Mouse (Mus musculus): ENCODE measurements around the gene Mfsd6.

The Mfsd6 gene

DNA sequence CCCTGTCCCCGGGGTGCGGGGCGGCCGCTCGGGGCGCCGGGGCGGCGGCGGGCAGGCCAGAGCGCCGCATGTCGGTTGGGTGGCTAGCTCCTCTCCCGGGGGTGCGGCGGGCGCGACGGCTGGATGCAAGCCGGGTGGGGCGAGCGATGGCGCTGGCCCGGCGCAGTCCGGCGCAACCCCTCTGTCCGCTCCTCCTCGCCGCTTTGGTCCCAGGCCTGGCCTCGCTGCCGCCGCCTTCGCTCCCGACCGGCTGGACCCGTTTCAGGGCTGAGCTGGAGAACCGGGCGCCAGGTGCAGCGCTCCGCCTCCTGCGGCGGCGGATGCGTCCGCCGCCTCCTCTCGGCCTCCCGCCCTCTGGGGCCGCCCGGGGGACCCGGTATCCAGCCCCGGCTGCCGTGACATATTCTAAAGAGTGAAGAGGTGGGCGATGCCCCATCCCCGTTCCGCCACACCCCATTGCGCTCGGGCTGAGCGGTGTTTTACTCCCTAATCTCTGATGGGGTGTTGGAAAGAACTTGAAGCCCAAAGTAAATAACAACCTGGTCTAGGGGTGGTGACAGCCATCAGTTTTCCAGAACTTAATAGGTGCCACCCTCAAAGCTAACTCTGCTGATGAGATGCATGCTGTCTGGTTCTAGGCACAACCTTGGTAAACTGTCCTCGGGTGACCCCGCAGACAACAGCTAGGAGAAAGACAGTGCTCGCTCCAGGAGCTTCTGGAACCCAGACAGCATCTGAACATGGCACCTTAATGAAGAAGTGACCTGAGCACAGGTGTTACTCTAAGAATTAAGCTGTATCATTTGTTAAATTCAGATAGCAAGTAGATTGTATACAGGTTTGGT lies at the start of gene Mfsd6:
Mfsd6 (minus strand) TSS at position 407 of the 845 bp plus-strand sequence.
- DNase-seq (ENCODE audit: low read depth), result no peak

DNA sequence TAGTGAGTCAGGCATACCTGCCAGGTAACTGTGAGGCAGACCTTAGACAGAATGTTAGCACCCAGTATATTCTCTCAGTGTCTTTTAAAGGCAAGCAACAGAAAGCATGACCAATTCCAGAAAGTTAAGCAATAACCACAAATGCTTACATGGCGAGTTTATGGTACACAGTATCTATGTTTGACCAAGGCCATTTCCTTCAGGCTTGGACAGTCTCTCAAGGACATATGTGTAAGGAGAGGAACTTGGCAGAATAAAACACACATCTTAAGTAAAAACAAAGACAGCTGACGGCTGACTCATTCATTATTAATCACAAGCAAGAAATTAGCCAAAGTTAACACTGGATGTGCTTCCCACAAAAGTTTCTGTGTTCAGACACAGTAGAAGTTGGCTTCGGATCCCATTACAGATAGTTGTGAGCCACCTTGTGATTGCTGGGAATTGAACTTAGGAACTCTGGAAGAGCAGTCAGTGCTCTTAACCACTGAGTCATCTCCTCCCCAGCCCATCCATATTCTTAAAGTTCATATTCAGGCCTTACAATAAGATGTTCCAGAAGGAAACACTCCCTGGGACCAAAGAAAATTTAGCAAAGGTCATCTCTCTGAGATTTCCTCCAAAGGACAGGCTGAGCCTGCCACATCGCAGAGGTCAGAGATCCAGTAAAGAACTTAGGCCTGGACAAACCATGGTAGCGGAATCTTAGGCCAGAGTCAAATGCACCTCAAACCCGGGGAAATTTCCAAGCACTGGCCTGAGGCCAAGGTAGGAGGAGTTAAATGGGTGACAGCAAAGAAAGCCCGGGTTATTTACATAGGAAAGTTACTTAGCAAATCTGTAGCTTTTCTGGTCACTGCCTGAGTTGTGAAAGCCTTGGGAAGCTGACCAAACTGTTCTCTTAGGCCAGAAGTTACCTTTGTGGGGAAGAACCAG lies 38.2 kb upstream of the Mfsd6 start:
- no peak for DNase-seq (ENCODE audit: low read depth)

DNA sequence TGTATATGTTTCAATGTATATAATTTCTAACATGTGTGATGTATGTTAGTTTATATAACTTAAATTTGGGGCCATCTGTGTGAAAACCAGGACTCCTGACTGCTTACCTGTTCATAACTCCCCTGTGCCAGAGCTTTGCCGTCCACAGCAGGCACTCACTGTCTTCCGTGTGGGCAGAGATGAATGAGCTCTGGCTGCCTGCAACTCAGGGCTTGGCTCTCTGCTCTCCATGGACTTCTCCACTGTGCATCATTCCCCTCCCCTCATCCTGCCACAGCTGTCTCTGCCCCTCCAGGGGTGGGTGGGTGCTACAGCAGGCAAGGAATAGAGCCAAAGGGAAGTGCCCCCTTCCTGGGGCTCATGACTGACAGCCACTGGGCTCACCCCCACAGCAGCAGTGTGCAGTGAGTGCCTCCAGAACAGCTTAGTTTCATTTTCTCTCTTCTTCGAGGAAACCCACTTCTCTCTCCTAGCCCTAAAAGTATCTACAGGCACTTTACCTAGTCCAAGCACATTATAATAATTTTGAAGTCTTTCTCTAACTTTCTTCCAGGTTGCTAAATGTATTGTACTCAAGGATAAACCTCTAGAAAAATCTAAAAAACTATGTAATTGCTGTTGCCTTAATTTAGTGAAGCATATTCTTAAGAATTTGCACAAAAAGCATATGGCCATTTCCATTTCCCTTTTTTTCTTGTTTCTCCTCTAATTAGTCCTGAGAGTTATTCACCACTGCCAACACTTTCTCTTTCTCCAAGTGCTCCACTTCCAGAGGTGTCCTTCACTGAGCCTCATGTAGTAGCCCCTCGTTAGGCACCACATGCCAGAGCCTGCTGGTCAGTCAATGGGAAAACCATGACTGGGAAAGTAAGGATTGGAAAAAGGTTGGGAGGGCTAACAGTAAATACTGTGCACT lies 36.9 kb upstream of the Mfsd6 start:
- no peak for DNase-seq (ENCODE audit: low read depth)

DNA sequence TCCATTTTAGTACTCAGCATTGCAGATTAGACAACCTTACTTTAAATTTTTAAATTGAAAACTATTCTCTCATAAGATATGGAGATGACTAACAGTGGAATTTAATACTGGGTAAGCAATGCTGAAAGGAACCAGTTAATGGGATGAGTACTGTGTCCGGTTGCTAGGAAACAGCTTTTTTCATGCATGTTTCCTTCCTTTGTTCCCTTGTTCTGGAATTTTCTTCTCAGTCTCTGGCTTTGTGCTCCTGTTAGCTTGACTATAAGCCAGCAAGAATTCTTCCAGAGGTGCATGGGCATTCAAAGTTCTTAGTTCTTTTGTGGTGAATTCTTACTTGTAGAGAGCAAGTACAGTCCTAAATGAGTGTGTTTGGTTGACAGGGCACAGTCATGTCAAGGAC lies 30.9 kb upstream of the Mfsd6 start:
- DNase-seq (ENCODE audit: low read depth), result no peak

DNA sequence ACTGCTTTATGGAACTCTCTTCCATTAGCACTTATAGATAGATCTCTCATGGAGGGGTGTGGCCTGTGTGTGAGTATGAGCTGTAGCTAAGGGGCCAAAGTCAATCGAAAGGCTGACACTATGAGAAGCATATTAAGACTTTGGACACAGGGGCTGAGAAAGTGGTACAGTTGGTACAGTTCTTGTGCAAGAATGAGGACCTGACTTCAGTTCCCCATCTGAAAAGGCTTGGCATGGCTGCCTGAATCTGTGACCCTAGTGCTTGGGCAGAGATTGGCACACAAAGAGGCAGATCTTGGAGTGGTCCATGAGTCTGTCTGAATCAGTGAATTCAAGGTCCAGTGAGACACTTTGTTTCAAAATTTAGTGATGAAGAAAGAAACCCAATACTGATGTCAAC lies 27.1 kb upstream of the Mfsd6 start:
- no peak for DNase-seq (ENCODE audit: low read depth)

DNA sequence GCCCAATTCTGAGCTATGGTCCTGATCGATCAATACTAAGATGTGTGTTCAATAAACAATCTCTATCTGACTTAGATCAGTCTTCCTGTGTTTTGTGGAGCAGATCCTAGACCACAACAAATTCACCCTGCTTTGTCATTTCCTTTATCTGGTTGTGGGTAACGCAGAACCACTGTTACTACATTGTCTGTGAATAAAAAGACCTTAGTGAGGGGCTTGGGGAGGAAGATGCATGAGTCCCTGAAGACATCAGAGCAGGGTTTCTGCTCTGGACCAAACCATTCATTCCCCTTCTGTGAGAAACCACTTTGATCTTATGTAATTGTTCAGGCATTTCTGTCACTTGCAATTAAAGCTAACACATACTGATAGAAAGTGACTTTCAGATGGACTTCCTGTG lies 26.6 kb upstream of the Mfsd6 start:
- DNase-seq (ENCODE audit: low read depth), result no peak

DNA sequence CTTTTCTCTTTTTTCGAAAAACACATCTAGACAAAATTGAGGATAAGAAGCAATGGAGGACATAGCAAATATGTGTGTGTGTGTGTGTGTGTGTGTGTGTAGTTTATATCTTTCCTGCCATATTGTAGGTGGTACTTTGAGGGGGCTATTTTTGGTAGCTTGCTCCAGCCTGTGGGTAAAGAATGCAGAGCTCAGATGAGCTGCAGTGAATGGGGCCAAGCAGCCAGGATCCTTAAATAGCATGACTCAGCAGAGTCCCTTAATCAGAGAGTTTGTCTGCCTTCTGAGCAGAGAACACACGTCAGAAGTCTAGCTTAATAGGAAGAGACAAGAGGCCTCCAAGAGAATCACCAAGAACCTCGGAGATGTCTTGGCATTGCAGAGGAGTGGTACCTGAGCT lies 25.4 kb upstream of the Mfsd6 start:
- no peak for DNase-seq (ENCODE audit: low read depth)

DNA sequence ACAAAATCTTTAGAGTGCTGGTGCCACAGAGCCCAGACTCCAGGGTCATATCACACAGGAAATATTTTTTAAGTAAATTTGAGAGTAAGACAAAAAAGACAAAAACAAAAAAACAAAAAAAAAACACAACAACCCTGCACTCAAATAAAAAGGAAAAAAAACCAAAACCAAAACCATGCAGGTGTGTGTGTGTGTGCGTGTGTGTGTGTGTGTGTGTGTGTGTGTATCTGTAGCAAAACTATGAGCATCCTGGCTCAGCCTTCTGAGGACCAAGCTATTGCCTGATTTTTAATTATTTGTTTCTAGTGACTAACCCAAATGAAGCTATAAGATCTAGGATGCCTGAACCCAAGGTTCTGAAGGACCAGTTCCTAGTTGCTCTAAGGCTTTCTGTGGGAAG lies 24.4 kb upstream of the Mfsd6 start:
- no peak for DNase-seq (ENCODE audit: low read depth)

DNA sequence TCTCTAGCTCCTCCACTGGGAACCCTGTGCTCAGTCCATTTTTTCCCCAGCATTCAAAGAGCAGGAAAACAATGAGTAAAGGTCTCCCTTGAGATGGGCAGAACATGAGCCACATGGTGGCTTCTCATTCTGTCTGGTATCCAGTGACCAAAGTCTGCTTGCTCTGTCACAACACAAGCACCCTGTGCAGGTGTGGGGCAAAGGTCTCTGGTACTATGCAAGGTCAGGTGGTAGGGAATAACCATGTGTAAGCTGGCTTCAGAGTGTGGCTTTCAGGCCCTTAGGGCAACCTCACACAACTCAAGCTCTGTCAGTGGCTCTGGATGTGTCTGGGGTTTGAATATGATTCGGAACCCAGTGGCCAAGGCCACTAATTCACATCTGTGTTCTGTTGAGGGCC lies 22.7 kb upstream of the Mfsd6 start:
- no peak for DNase-seq (ENCODE audit: low read depth)

DNA sequence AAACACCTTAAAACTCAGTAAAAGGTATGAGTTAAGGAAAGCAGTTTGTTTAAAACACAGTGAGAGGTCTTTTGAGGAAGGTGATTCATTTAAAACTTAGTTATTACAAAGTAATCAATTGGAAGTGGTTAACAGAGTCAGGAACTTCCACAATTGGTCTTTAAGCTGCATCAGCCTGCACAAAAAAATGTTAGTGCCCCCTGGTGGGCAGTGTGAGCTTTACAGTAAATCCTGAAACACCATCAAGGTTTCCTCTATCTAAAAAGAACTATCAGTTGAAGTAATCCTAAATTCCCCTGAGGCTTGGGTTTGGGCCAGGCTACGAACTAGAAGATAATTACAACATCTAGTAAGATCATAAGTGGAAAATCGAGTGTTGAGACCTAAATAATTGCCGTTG lies 21.0 kb upstream of the Mfsd6 start:
- DNase-seq (ENCODE audit: low read depth), result no peak

DNA sequence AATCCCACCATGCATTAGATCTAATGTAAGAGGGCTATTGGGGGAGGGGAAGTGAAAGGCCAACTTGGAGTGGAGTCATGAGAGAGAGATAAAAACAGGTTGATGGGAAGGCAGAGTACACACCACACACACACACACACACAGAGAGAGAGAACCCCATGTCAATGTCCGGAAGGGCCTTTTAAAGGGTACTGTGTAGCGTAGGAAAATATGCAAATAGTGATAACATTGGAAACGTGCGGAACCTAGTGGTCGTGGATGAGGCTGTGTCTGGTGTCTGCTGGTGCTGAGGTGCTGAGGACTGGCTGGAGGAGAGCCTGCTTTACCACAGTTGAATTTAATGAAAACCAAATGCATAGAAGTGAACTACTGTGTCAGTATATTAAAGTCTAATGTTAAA lies 15.3 kb upstream of the Mfsd6 start:
- DNase-seq (ENCODE audit: low read depth), result no peak

DNA sequence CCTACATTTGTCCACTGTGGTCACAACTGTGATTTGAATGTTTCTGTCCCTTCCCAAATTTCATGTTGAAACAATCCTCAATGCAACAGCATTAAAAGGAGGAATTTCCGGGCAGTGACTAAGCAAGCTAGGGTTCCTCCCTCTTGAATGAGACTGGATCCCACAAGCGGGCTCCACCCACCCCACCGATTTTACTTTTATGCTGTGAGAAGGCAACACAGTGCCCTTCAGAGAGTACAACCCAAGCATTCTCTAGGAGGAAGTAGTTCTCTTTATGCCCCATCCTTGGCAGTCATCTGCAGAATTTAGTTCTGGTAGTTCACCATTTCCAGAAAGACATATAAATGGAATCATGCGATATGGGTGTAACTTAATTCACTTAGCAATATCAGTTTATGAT lies 6.9 kb upstream of the Mfsd6 start:
- DNase-seq (ENCODE audit: low read depth), result no peak

DNA sequence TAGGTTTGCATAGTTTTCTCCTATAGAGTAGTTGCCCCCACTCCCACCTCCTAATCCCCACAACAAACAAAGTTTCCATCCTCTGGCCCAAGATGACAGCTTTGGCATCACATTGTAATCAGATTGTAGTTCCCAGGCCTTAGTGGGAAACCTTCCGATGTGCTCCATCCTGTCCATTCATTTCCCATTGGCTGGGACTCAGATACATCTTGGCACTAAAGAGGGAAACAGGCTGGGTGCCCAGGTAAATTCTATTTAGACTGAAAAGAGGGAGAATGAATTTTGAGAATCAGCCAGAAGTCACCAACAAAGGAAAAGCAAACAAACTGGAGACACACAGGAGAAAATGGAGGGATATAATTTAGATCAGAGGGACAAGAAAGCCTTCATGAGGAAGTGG lies 3.0 kb upstream of the Mfsd6 start:
- no peak for DNase-seq (ENCODE audit: low read depth)

DNA sequence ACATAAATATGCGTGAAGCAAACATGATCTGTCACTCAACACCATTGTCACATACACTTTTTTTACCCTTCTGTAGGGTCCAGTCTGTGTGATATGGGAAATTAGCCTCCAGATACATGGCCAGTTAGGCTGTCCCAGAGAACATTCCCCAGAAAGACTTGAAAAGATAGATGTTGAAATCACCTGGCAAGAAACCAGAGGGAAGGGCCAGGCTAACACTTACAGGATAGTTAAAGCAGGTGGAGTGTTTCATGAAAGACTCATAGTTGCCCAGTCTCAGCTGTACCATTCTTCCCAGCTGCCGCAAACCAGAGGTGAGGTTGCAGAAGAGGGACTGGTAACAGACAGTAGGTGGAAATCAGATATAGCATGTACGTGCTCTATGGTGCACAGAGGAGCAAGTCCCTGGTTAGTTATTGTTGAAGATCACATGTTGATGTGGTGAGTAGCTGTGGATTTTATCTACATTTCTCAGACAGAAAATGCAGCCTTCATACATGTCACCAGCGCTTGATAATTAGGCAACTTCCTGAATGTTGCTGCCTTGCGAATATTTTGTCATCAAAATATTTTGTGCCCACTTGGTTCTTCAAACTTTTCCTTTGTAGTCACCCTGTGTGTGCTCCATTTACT lies 1.7 kb upstream of the Mfsd6 start:
- no peak for DNase-seq (ENCODE audit: low read depth)

DNA sequence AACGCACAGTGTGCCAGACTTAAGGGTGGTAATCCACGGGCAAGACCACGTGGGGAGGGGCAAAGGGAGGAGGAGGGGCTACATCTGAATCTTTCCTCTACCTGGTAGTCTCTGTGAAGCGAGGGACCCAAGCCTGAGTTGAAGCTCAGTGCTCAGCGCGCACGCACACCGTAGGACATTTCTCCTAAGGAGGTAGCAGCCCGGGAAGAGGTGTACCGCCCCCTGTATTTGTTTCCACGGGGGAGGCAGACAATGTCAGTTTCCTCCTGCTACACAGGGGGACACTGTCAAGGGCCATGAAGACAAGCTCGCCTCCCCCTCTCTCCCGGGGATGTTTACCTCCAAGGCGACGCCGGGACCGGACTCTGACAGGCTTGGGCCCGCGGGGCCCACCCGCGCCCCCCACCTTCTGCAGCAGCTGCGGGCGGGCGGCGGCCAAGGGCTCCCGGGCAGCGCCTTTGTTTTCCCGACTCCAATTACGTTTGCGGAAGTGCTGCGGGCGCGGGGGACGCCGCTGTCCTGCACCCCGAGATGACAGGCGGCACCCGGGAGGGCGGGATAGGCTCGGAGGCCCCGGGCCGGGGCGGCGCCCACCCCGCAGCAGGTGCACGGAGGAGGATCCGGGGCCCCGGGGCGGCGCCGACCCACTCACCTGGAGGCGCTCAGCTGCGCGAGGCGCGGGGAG lies 749 bp downstream of the Mfsd6 start:
- no peak for DNase-seq (ENCODE audit: low read depth)

DNA sequence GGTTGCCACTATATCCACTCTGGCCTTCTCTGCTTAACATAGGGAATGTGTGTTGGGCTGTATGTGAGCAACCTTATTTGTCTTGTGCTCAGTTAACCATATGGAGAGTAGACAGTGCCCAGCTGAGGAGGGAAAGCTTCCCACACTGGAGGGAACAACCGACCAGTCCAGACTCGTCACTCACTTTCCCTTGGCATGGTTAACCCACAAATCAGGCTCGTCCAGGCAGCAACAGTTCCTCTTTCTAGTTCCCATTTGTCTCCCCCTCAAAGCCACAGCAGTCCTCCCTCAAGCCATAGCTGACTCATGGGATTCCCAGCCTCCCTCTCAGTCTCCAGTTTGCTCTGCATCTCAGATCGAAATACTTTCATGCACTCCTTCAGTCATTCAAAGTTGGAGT lies 4.7 kb downstream of the Mfsd6 start:
- no peak for DNase-seq (ENCODE audit: low read depth)

DNA sequence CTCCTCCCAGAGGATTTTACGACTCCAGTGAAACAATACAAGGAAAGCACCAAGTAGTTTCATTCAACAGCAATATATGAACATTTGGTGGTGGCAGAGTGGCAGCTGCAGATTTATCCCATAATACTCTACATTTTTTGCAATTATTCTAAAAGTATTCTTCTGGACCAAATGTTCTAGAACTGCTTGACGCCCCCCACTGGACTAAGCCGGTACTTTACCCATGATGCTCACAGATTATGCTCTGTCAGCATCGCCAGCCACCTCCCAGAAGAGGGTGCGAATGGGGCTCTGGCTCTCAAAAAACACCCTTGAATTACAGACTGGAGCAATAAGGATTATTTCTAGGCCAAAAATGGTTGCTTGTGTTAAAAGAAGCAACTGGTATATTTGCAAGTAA lies 8.2 kb downstream of the Mfsd6 start:
- no peak for DNase-seq (ENCODE audit: low read depth)

DNA sequence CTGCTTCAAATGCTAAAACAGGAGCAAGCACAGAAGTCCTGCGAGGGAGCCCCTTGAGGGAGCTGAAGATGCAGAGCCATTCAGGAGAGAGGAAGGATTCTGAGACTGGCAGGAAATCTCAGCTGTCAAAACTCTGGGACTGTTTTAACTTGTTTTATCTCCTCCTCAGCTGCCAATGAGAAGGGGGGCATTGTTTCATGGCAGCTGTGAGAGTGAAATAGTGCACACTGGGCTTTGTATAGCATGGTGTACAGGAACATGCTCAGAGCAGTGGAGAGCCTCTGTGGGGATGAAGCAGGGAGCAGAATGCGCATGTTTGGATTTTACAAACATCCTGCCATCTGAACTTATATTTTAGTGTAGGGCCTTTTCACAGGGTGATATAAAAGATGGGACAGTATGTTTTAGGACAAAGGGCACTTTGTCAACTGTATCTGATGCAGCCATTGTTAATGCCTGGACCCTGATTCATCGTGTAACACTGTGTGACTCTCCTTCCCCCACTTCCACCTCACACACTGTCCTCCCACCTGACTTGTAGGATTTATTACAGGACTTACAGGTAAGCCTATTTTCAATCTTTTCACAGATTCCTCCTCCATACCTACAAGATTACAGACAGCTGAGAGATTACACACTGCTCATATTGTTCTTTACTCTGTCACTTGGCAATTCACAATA lies 9.1 kb downstream of the Mfsd6 start:
- DNase-seq (ENCODE audit: low read depth), result no peak

DNA sequence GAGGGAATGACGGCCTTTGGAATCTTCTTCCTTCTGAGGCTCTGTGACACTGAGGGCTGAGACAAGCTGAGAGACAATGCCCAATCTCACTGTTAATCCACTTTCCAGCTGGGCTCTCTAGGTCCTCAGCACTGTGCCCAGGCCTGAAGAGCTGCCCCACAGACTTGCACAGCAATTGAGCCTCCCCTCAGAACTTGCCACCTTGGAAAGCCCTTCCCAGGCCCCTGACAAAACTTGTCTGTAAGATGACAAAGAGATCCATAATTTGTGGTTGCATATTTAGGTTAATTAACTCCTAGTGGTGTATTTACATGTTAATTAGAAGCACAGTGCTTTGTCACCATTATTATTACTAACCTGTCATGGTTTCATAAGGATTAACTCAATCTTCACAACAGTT lies 12.8 kb downstream of the Mfsd6 start:
- DNase-seq (ENCODE audit: low read depth), result no peak

DNA sequence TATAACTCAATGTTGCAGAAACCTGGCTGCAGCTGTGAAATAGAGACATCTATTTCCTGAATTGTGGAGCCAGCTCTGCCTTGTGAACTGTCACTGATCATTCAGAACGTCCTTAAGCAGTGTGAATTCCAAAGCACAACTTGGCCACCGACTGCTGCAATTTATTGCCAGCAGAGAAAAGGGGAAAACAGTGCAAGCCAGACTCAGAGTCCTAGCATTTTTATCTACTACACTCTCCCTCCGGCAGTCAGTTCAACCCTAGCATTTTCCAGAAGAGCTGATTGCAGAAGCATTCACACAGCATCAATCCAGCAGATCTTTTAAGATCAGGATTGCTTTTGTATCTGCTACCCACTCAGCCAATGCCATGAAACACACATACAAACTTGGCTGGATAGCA lies 13.2 kb downstream of the Mfsd6 start:
- no peak for DNase-seq (ENCODE audit: low read depth)

DNA sequence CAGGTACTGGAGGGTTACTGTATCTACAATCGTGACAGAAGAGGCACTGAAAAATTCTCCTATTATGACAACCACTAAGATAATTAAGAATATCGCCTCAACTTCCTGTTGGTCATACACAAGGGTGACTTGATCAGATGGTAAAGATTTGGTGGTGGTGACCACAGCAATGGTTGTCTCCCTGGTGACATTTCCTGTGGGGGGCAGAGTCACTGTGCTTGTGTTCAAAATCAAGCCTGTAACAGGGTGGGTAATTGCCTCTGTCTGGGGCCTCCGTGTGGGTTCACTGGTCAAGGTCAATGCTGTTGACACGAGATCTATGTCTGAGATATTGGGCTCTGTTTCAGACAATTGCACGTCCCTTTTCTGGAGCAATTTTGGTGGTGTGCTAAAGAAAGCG lies 18.5 kb downstream of the Mfsd6 start:
- DNase-seq (ENCODE audit: low read depth), result no peak

Measured in fibroblast of lung, adult 2 months (primary cell).